Mouse (Mus musculus) thymus, adult 2 months (tissue): ENCODE data around the gene Ccnl1.

Experiments used
- CTCF ChIP-seq: fragments of 200-500 bp; IDR thresholded peaks from 2 replicates; pipeline ENCODE4 v1.5.1; 2012; ENCODE audit warnings: mild to moderate bottlenecking, control low read depth, low read length, moderate library complexity, borderline replicate concordance; ENCODE audit not compliant: control insufficient read depth, poor library complexity, insufficient read depth; ENCODE audit errors: extremely low read depth
- POLR2A ChIP-seq: fragments of 200-500 bp; IDR thresholded peaks from 2 replicates; pipeline ENCODE4 v1.6.1; 2012; ENCODE audit warnings: mild to moderate bottlenecking, low read length, control low read depth, moderate library complexity; ENCODE audit not compliant: control insufficient read depth, poor library complexity, insufficient read depth; ENCODE audit errors: extremely low read depth

DNA sequence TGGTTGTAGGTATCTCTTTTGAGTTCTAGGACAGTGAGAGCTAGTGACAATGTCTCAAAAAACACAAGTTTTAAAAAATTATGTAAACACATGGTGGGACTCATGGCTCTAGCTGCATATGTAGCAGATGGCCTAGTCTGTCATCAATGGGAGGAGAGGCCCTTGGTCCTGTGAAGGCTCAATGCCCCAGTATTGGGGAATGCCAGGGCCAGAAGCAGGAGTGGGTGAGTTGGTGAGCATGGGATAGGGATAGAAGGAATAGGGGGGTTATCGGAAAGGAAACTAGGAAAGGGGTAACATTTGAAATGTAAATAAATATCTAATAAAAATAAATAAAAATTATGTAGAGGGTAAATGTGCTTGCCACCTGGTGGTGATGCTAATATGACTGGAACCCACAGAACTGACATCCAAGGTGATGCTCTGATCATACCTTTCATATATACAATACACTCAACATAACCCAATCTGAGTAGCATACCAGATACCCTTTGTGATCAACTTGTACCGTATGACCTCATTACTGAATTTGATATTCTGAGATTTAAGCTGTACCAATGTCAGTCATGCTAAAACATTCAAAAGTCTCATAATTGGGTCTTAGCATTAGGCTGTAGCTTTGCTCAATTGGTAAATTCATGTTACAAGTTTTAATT lies 12.6 kb downstream of the Ccnl1 start:
- TF ChIP-seq CTCF: no peak
- no peak for TF ChIP-seq POLR2A
